Mouse (Mus musculus): ENCODE results near the gene Srp72. TPM values are rescaled to one million over a fixed set of nuclear protein-coding genes. Genes with fewer than 3 reads are reported as not detected.
A peak's percentile ranks its signal among the peaks of the same experiment; 100 is the strongest.

Srp72 gene
- polyA plus RNA-seq (2012), result 3.4 and 8.2 TPM in 2 replicates

DNA sequence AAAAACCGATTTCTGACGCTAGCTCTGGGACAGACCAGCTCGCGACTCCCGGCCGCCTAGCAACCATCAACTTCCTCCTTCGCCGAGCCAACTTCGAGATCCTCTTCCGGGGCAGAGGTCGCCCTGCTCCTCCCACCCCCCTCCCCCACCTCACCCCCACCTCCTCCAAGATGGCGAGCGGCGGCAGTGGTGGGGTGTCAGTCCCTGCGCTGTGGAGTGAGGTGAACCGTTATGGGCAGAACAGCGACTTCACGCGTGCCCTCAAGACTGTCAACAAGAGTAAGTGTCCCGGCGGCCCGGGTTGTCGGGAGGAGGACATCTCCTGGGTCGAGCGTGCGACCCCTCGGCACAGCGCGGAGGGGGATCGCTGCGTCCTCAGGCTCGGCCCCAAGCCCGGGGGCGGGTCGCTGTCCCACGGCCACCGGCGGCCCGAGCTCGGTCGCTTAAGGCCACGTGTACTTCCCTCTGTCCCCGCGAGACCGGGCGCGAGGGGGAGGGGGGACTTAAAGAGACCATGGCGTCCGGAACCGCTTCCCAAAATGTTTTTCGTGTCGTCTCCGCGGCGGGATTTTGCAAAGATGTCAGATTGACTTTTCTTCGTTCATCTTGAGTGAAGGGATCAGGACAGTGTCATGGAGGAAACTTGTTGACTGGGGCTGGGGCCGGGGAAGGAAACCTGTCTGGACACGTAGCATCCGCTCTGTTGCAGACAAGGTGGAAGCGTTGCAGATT is at the start of gene Srp72:
Gene Srp72 (plus strand): TSS at position 130 of the 732 bp plus-strand sequence.
- Histone ChIP-seq H3K9me3 (ENCODE audit: control insufficient read depth, low read length) (no peaks in the 10 kb centered on the region), H3K4me1 (ENCODE audit: control insufficient read depth) (peaks cover 25% of the 10 kb centered on the region), H3K36me3 (ENCODE audit: control insufficient read depth) (peaks cover 58% of the 10 kb centered on the region), H3K27me3 (ENCODE audit: control insufficient read depth) (no peaks in the 10 kb centered on the region), H3K4me3 (replicated peaks) (peak within 1 kb of the TSS; percentile 97)
- TF ChIP-seq GATA1 (IDR thresholded peaks at IDR 0.05; ENCODE audit: low read length) (no peak), TAL1 (IDR thresholded peaks at IDR 0.05; ENCODE audit: low read length) (no peak)

DNA sequence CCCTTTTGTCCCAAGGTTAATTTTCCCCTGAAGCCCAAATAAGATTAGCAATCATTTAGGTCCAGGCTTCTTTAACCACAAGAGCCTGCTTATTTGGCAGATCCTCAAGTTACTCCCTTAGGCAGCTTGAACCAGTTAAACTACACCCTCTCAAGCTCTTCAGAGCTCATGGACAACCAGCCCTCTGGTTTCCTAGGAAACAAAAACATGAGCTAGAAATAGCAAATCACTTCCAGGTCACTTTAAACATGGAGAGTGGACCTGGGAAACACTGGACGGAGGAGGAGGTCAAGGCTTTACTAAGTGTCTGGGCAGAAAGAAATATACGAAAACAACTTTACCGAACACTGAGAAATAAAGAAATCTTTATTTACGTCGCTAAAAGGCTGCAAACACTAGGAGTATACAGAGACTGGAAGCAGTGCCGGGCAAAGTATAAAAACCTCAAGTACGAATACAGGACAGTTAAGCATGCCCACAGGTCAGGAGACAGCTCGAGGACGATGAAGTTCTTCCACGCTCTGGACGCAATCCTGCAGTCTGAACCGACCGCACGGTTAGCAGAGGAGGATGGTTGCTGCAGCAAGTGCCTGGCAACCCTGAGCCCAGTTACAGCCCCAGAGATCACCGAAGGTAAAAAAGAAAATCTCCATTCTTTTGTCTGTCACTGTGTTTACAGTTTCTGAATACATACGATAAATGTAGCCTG is 46.2 kb upstream of the Srp72 start:
- H3K36me3 ChIP-seq (ENCODE audit: control insufficient read depth), result peaks cover 53% of the 10 kb centered on the region
- peaks cover 16% of the 10 kb centered on the region for H3K4me1 ChIP-seq (ENCODE audit: control insufficient read depth)
- H3K9me3 ChIP-seq (ENCODE audit: control insufficient read depth, low read length), result no peaks in the 10 kb centered on the region
- TF ChIP-seq TAL1 (IDR thresholded peaks at IDR 0.05; ENCODE audit: low read length) (no peak), GATA1 (IDR thresholded peaks at IDR 0.05; ENCODE audit: low read length) (no peak)
- H3K4me3 ChIP-seq (replicated peaks), result no peak overlapping the region
- no peaks in the 10 kb centered on the region for H3K27me3 ChIP-seq (ENCODE audit: control insufficient read depth)

- TF ChIP-seq TAL1 (IDR thresholded peaks at IDR 0.05; ENCODE audit: low read length) (no peak), GATA1 (IDR thresholded peaks at IDR 0.05; ENCODE audit: low read length) (no peak)
- Histone ChIP-seq H3K4me3 (replicated peaks) (no peak overlapping the region), H3K27me3 (ENCODE audit: control insufficient read depth) (no peaks in the 10 kb centered on the region), H3K9me3 (ENCODE audit: control insufficient read depth, low read length) (no peaks in the 10 kb centered on the region), H3K36me3 (ENCODE audit: control insufficient read depth) (peaks cover 43% of the 10 kb centered on the region), H3K4me1 (ENCODE audit: control insufficient read depth) (peaks cover 16% of the 10 kb centered on the region)
Measured at GRCm38 (mm10) chr5:76929180-76929877, 45.2 kb upstream of the Srp72 start.

DNA sequence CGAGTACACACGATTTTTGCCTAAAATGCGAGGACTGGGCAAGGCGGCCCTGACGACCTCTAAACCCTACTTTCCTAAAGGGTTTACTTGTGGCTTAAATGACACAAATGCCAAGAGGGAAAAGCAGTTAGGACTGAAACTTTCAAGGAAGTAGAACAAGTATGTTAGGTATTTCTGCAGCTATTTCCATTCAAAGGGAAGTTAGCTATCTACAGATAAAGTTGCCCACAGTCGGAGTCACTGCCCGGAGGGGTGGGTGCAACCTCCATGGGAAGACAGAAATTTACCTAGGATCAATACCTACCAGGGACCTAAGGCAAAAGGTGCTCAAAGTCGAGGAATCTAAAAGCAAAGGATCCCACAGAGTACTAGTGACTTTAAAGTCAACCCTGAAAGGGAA is 34.8 kb upstream of the Srp72 start:
- H3K4me1 ChIP-seq (ENCODE audit: control insufficient read depth), result peaks cover 24% of the 10 kb centered on the region
- H3K27me3 ChIP-seq (ENCODE audit: control insufficient read depth), result no peaks in the 10 kb centered on the region
- H3K9me3 ChIP-seq (ENCODE audit: control insufficient read depth, low read length), result no peaks in the 10 kb centered on the region
- TF ChIP-seq TAL1 (IDR thresholded peaks at IDR 0.05; ENCODE audit: low read length) (no peak), GATA1 (IDR thresholded peaks at IDR 0.05; ENCODE audit: low read length) (no peak)
- no peak overlapping the region for H3K4me3 ChIP-seq (replicated peaks)
- peaks cover 28% of the 10 kb centered on the region for H3K36me3 ChIP-seq (ENCODE audit: control insufficient read depth)

GRCm38 (mm10) chr5:76941975-76942374 is 32.5 kb upstream of the Srp72 start:
- TF ChIP-seq GATA1 (IDR thresholded peaks at IDR 0.05; ENCODE audit: low read length) (no peak), TAL1 (IDR thresholded peaks at IDR 0.05; ENCODE audit: low read length) (no peak)
- Histone ChIP-seq H3K27me3 (ENCODE audit: control insufficient read depth) (no peaks in the 10 kb centered on the region), H3K4me3 (replicated peaks) (no peak overlapping the region), H3K36me3 (ENCODE audit: control insufficient read depth) (peaks cover 36% of the 10 kb centered on the region), H3K4me1 (ENCODE audit: control insufficient read depth) (peaks cover 30% of the 10 kb centered on the region), H3K9me3 (ENCODE audit: control insufficient read depth, low read length) (no peaks in the 10 kb centered on the region)

DNA sequence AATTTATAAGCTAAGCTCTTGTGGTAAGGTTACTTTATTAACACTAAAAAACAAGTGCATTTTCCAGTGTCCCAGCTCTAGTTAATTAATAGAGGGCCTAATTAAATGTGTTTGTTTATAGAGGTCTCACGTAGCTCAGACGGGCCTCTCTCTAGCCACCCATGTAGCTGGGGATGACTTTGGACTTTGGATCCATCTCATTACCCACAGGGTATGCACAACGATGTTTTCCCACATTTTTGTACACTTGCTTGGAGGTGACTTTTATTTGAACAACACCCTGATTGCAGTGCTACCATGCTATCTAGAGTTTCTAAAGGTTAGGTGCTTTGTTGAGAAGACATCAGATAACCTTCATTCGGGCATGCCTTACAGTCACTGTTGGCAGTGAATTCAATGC is 32.0 kb upstream of the Srp72 start:
- Histone ChIP-seq H3K9me3 (ENCODE audit: control insufficient read depth, low read length) (no peaks in the 10 kb centered on the region), H3K4me1 (ENCODE audit: control insufficient read depth) (peaks cover 35% of the 10 kb centered on the region), H3K36me3 (ENCODE audit: control insufficient read depth) (peaks cover 42% of the 10 kb centered on the region), H3K27me3 (ENCODE audit: control insufficient read depth) (no peaks in the 10 kb centered on the region), H3K4me3 (replicated peaks) (no peak overlapping the region)
- TF ChIP-seq GATA1 (IDR thresholded peaks at IDR 0.05; ENCODE audit: low read length), result no peak
- TF ChIP-seq TAL1 (IDR thresholded peaks at IDR 0.05; ENCODE audit: low read length), result no peak

GRCm38 (mm10) chr5:76944965-76945677 is 29.4 kb upstream of the Srp72 start:
- peaks cover 52% of the 10 kb centered on the region for H3K4me1 ChIP-seq (ENCODE audit: control insufficient read depth)
- TF ChIP-seq GATA1 (IDR thresholded peaks at IDR 0.05; ENCODE audit: low read length), result no peak
- no peak for TF ChIP-seq TAL1 (IDR thresholded peaks at IDR 0.05; ENCODE audit: low read length)
- H3K36me3 ChIP-seq (ENCODE audit: control insufficient read depth), result peaks cover 49% of the 10 kb centered on the region
- no peaks in the 10 kb centered on the region for H3K27me3 ChIP-seq (ENCODE audit: control insufficient read depth)
- no peak overlapping the region for H3K4me3 ChIP-seq (replicated peaks)
- H3K9me3 ChIP-seq (ENCODE audit: control insufficient read depth, low read length), result no peaks in the 10 kb centered on the region

GRCm38 (mm10) chr5:76945678-76946033 is 28.8 kb upstream of the Srp72 start:
- no peak overlapping the region for H3K4me3 ChIP-seq (replicated peaks)
- peaks cover 44% of the 10 kb centered on the region for H3K36me3 ChIP-seq (ENCODE audit: control insufficient read depth)
- no peaks in the 10 kb centered on the region for H3K27me3 ChIP-seq (ENCODE audit: control insufficient read depth)
- H3K9me3 ChIP-seq (ENCODE audit: control insufficient read depth, low read length), result no peaks in the 10 kb centered on the region
- TF ChIP-seq TAL1 (IDR thresholded peaks at IDR 0.05; ENCODE audit: low read length) (no peak), GATA1 (IDR thresholded peaks at IDR 0.05; ENCODE audit: low read length) (no peak)
- peaks cover 55% of the 10 kb centered on the region for H3K4me1 ChIP-seq (ENCODE audit: control insufficient read depth)

All from erythroblast, embryonic 14.5 days (primary cell).